In the genomic region with DNA sequence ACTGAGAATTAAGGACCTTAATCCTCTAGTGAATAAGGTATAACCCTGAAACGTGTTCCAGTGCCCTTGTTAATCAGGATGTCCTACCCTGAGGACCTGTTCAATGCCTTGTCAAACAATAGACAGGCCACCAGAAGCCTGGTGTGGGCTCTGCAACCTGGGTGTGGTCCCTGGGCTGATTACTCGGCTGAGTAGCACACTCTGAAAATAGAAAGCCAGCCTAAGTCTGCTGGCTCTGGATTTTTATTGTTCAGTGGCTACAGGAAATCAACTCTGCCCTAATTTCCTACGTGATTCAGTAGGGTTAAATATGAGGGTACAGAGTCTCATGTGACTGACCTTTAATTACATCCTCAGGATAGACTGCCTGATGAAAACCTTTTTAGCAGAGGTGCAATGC, we compare ENCODE assay signal across 10 mouse cellular contexts.
A peak's percentile ranks its signal among the peaks of the same experiment; 100 is the strongest.
DNase-seq lines count a peak whose midpoint lies in the region; ATAC-seq and TF ChIP-seq lines count a peak whose summit lies in the region.
"Had no signal": no experiment of that assay in that cellular context is flagged by ENCODE, and none has a peak within 500 bp of the region (broad histone marks: within the 10 kb centered on the region; RNA-seq: fewer than 3 reads in every experiment).

No protein-coding gene starts in this region.

- DNase-seq in kidney, adult 11 months: peak; percentile 54
- DNase-seq in heart, adult 2 months: peak; percentile 44 to 72
- no peak for DNase-seq in urinary bladder, postnatal 10 days (ENCODE audit: low spot score)
- DNase-seq: cerebellum, postnatal 25 days; thymus, adult 18-20 months had no signal

- intact Hi-C loops in heart, adult 2 months (cut with DNase I): loop anchor here (1.0 to 2.0 kb wide), 2 partner anchors 26 to 93 kb away; no protein-coding TSS in a partner anchor

- no peaks in the 10 kb centered on the region for H3K27me3 ChIP-seq in kidney, embryonic 16.5 days (ENCODE audit: insufficient read depth, low read length)
- H3K27me3 ChIP-seq in heart, adult 2 months (ENCODE audit: control insufficient read depth, insufficient read depth, low read length): no peaks in the 10 kb centered on the region
- no peaks in the 10 kb centered on the region for H3K27me3 ChIP-seq in kidney, embryonic 15.5 days
- H3K27me3 ChIP-seq in myocyte (ENCODE audit: control insufficient read depth, insufficient read depth, insufficient read length): no peaks in the 10 kb centered on the region
- H3K27me3 ChIP-seq: hindbrain, embryonic 15.5 days had no signal

- H3K4me2 ChIP-seq in kidney, embryonic 16.5 days (replicated peaks; ENCODE audit: low read depth, low read length): no peak overlapping the region
- no peak overlapping the region for H3K4me2 ChIP-seq in kidney, embryonic 15.5 days
- H3K4me2 ChIP-seq in myocyte (ENCODE audit: low read depth): peak overlapping the region; percentile 27
- H3K4me2 ChIP-seq: hindbrain, embryonic 15.5 days had no signal

- no peak overlapping the region for H3ac ChIP-seq in myocyte (ENCODE audit: control insufficient read depth, insufficient read length)

- no peak for ATAC-seq in kidney, embryonic 16.5 days (ENCODE audit: low FRiP score, low TSS enrichment)
- ATAC-seq in kidney, embryonic 15.5 days (replicated peaks; ENCODE audit: low FRiP score): peak; percentile 25; the same call in 1 of the 2 replicates
- ATAC-seq in inflammation-experienced regulatory T-cells, adult 6 months: no peak

- TF ChIP-seq EP300 in heart, adult 2 months (IDR thresholded peaks at IDR 0.05; ENCODE audit: insufficient read depth, low read depth, low read length): peak; percentile 83; the same call in 1 of the 2 replicates

- H3K9me3 ChIP-seq in kidney, embryonic 16.5 days (ENCODE audit: low read length): no peaks in the 10 kb centered on the region
- H3K9me3 ChIP-seq in kidney, embryonic 15.5 days (replicated peaks): no peaks in the 10 kb centered on the region
- H3K9me3 ChIP-seq: hindbrain, embryonic 15.5 days had no signal

- H3K79me2 ChIP-seq in heart, adult 2 months (replicated peaks; ENCODE audit: control insufficient read depth, insufficient read depth, low read length): no peaks in the 10 kb centered on the region
- H3K79me2 ChIP-seq in myocyte (ENCODE audit: control insufficient read depth, insufficient read depth): no peaks in the 10 kb centered on the region

- H3K4me1 ChIP-seq in kidney, embryonic 16.5 days (ENCODE audit: insufficient read depth, low read length): no peaks in the 10 kb centered on the region
- peaks cover 4% of the 10 kb centered on the region for H3K4me1 ChIP-seq in heart, adult 2 months (ENCODE audit: control insufficient read depth, insufficient read depth, low read length)
- H3K4me1 ChIP-seq in kidney, embryonic 15.5 days: no peaks in the 10 kb centered on the region
- H3K4me1 ChIP-seq: hindbrain, embryonic 15.5 days had no signal

- TF ChIP-seq POLR2A in heart, adult 2 months (IDR thresholded peaks at IDR 0.05; ENCODE audit: insufficient read depth, low read depth, low read length): no peak
- TF ChIP-seq POLR2A in myocyte (IDR thresholded peaks at IDR 0.05; ENCODE audit: insufficient read length, low read depth): no peak

- 25% methylated on average over 3 of the region's 3 CpGs for WGBS in kidney, embryonic 16.5 days
- WGBS in heart, adult 2 months: 10% methylated on average over 3 of the region's 3 CpGs
- WGBS in kidney, embryonic 15.5 days: 30% methylated on average over 3 of the region's 3 CpGs

- H3K4me3 ChIP-seq in kidney, embryonic 16.5 days (ENCODE audit: low read length): no peak overlapping the region
- H3K4me3 ChIP-seq in heart, adult 2 months: no peak overlapping the region
- H3K4me3 ChIP-seq in kidney, embryonic 15.5 days (replicated peaks): no peak overlapping the region
- H3K4me3 ChIP-seq in myocyte: no peak overlapping the region
- H3K4me3 ChIP-seq: hindbrain, embryonic 15.5 days had no signal

- no peak overlapping the region for H3K9ac ChIP-seq in kidney, embryonic 16.5 days (replicated peaks; ENCODE audit: low read length)
- no peak overlapping the region for H3K9ac ChIP-seq in heart, adult 2 months (ENCODE audit: low read depth, low read length)
- H3K9ac ChIP-seq in kidney, embryonic 15.5 days: no peak overlapping the region
- H3K9ac ChIP-seq: hindbrain, embryonic 15.5 days had no signal

- no peak overlapping the region for H3K27ac ChIP-seq in kidney, embryonic 16.5 days (ENCODE audit: low read length)
- H3K27ac ChIP-seq in heart, adult 2 months: peak overlapping the region; percentile 83
- no peak overlapping the region for H3K27ac ChIP-seq in kidney, embryonic 15.5 days
- H3K27ac ChIP-seq: hindbrain, embryonic 15.5 days had no signal

- H3K36me3 ChIP-seq in kidney, embryonic 16.5 days (ENCODE audit: insufficient read depth, low read length): no peaks in the 10 kb centered on the region
- peaks cover 6% of the 10 kb centered on the region for H3K36me3 ChIP-seq in heart, adult 2 months (ENCODE audit: control insufficient read depth, insufficient read depth, low read length)
- H3K36me3 ChIP-seq in kidney, embryonic 15.5 days: no peaks in the 10 kb centered on the region
- H3K36me3 ChIP-seq in myocyte (ENCODE audit: control insufficient read depth, insufficient read depth): no peaks in the 10 kb centered on the region
- H3K36me3 ChIP-seq: hindbrain, embryonic 15.5 days had no signal

- no peak for TF ChIP-seq CTCF in heart, adult 2 months (IDR thresholded peaks at IDR 0.05)

TF ChIP-seq in myocyte, 11 proteins besides CTCF, POLR2A, EP300 and RAD21:
- no peak for TF ChIP-seq CEBPB (IDR thresholded peaks at IDR 0.05; ENCODE audit: insufficient read depth, poor library complexity, severe bottlenecking)
